8 mouse cellular contexts compared by ENCODE assay signal in the genomic region with DNA sequence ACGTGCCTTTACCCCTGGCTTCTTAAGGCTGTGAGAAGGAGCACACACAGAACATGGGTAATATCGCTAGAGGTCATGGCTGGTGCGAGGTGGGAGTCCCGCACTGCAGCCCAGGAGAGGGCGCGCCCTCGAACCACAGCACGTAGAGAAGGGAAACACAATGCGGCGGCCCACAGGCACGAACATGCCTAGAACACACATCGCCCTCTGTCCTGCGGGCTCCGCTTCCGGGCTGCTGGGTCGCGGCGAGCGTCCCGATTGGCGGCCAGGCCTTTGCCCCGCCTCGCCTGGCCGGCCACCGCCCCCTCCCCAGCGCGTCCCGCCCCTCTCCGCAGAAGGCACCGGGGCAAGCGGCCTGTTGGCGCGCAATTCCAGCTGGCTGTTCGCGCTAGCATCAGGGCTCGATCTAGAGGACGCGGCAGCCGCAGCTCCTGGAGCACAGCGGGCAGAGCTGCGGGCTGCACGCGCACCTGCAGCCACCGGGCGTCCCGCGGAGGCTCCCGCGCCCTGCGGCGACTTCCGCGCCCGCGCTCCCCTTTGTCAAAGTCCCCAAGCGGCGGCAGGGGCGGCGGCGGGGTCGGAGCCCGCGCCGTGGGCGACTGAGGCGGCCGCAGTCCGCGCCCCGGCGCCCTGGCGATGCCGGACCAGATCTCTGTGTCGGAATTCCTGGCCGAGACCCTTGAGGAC. TPM values are rescaled to one million over a fixed set of nuclear protein-coding genes. Genes with fewer than 3 reads are reported as not detected.
DNase-seq lines count a peak whose midpoint lies in the region; ATAC-seq lines count a peak whose summit lies in the region.
"Not testable (repeated sequence)": the region's sequence is repeated elsewhere in the genome, so short reads cannot be mapped to it uniquely, and the experiment has no call there.
"Had no signal": no experiment of that assay in that cellular context is flagged by ENCODE, and none has a peak within 500 bp of the region (broad histone marks: within the 10 kb centered on the region; RNA-seq: fewer than 3 reads in every experiment).

Gene Gm21863, plus strand, starts transcription at position 637 of the 687 bp plus-strand sequence.

- not testable (repeated sequence) for H3K9me3 ChIP-seq in embryonic facial prominence, embryonic 15.5 days (replicated peaks); hindbrain, embryonic 14.5 days (ENCODE audit: control insufficient read depth, low read length); kidney, embryonic 15.5 days (replicated peaks); liver, embryonic 16.5 days (replicated peaks; ENCODE audit: control insufficient read depth, low read length); midbrain, embryonic 11.5 days (ENCODE audit: control insufficient read depth, low read length); neural tube, embryonic 14.5 days (ENCODE audit: control insufficient read depth, low read length)
- peaks cover 31% of the 10 kb centered on the region for H3K9me3 ChIP-seq in heart, embryonic 12.5 days (replicated peaks)

- WGBS in embryonic facial prominence, embryonic 15.5 days, result 19% methylated on average over 69 of the region's 75 CpGs
- WGBS in heart, embryonic 12.5 days, result 10% methylated on average over 70 of the region's 75 CpGs
- WGBS in hindbrain, embryonic 14.5 days, result 24% methylated on average over 63 of the region's 75 CpGs
- whole genome bisulfite sequencing in kidney, embryonic 15.5 days, result 19% methylated on average over 67 of the region's 75 CpGs
- WGBS in liver, embryonic 16.5 days (ENCODE audit: insufficient replicate concordance), result 13% methylated on average over 49 of the region's 75 CpGs
- 23% methylated on average over 60 of the region's 75 CpGs for WGBS in midbrain, embryonic 11.5 days
- 24% methylated on average over 48 of the region's 75 CpGs for WGBS in neural tube, embryonic 14.5 days

- not testable (repeated sequence) for H3K4me1 ChIP-seq in embryonic facial prominence, embryonic 15.5 days; heart, embryonic 12.5 days (replicated peaks); hindbrain, embryonic 14.5 days (replicated peaks; ENCODE audit: control insufficient read depth, insufficient read depth, low read length); kidney, embryonic 15.5 days; liver, embryonic 16.5 days (ENCODE audit: control insufficient read depth, low read depth, low read length); midbrain, embryonic 11.5 days (ENCODE audit: control insufficient read depth, insufficient read depth, low read length); neural tube, embryonic 14.5 days (ENCODE audit: control insufficient read depth, insufficient read depth, low read length)

- not testable (repeated sequence) for DNase-seq in hindbrain, embryonic 14.5 days (ENCODE audit: low spot score); midbrain, embryonic 11.5 days (ENCODE audit: low spot score, missing footprints)

- not testable (repeated sequence) for H3K4me3 ChIP-seq in embryonic facial prominence, embryonic 15.5 days (replicated peaks); heart, embryonic 12.5 days; hindbrain, embryonic 14.5 days (replicated peaks; ENCODE audit: low read length); kidney, embryonic 15.5 days (replicated peaks); liver, embryonic 16.5 days (ENCODE audit: low read depth, low read length); midbrain, embryonic 11.5 days (ENCODE audit: low read depth, low read length); neural tube, embryonic 14.5 days (ENCODE audit: low read depth, low read length)

- not testable (repeated sequence) for H3K27me3 ChIP-seq in embryonic facial prominence, embryonic 15.5 days; heart, embryonic 12.5 days (replicated peaks); hindbrain, embryonic 14.5 days (ENCODE audit: control insufficient read depth, insufficient read depth, low read length); kidney, embryonic 15.5 days; liver, embryonic 16.5 days (ENCODE audit: control insufficient read depth, insufficient read depth, low read depth, low read length); midbrain, embryonic 11.5 days (ENCODE audit: control insufficient read depth, insufficient read depth, low read length); neural tube, embryonic 14.5 days (ENCODE audit: control insufficient read depth, insufficient read depth, low read length)

- ATAC-seq in embryonic facial prominence, embryonic 15.5 days (ENCODE audit: insufficient number of reproducible peaks, low FRiP score, low TSS enrichment, low read depth), result 0 out of 2 replicates have a peak, but pooled peaks have one; percentile 57
- ATAC-seq in heart, embryonic 12.5 days (ENCODE audit: insufficient number of reproducible peaks, low FRiP score), result peak; percentile 76
- ATAC-seq in hindbrain, embryonic 14.5 days (ENCODE audit: low FRiP score), result peak; percentile 80
- ATAC-seq in kidney, embryonic 15.5 days (replicated peaks; ENCODE audit: low FRiP score), result peak; percentile 85
- peak; percentile 72 for ATAC-seq in liver, embryonic 16.5 days (ENCODE audit: low read depth)
- ATAC-seq in midbrain, embryonic 11.5 days (ENCODE audit: low FRiP score), result peak; percentile 84
- ATAC-seq in neural tube, embryonic 14.5 days (ENCODE audit: low read depth), result peak; percentile 91

- H3K4me2 ChIP-seq in embryonic facial prominence, embryonic 15.5 days (replicated peaks); heart, embryonic 12.5 days; hindbrain, embryonic 14.5 days (replicated peaks); liver, embryonic 16.5 days (ENCODE audit: low read depth, low read length); midbrain, embryonic 11.5 days; neural tube, embryonic 14.5 days (ENCODE audit: low read depth, low read length): not testable (repeated sequence)
- H3K4me2 ChIP-seq in kidney, embryonic 15.5 days, result peak within 1 kb of the TSS; percentile 25; the same call in 1 of the 2 replicates

- H3K9ac ChIP-seq in embryonic facial prominence, embryonic 15.5 days; heart, embryonic 12.5 days; hindbrain, embryonic 14.5 days; kidney, embryonic 15.5 days; liver, embryonic 16.5 days (ENCODE audit: low read depth, low read length); midbrain, embryonic 11.5 days (ENCODE audit: low read length); neural tube, embryonic 14.5 days (replicated peaks; ENCODE audit: low read depth, low read length): not testable (repeated sequence)

- not testable (repeated sequence) for H3K36me3 ChIP-seq in embryonic facial prominence, embryonic 15.5 days; heart, embryonic 12.5 days; hindbrain, embryonic 14.5 days (replicated peaks; ENCODE audit: control insufficient read depth, insufficient read depth); kidney, embryonic 15.5 days; liver, embryonic 16.5 days (ENCODE audit: control insufficient read depth, insufficient read depth); midbrain, embryonic 11.5 days (ENCODE audit: control insufficient read depth, insufficient read depth, low read length); neural tube, embryonic 14.5 days (ENCODE audit: control insufficient read depth, insufficient read depth, low read length)

- not testable (repeated sequence) for H3K27ac ChIP-seq in embryonic facial prominence, embryonic 15.5 days (replicated peaks); heart, embryonic 12.5 days (ENCODE audit: poor library complexity, severe bottlenecking); hindbrain, embryonic 14.5 days; kidney, embryonic 15.5 days; liver, embryonic 16.5 days (ENCODE audit: low read length); midbrain, embryonic 11.5 days (ENCODE audit: low read depth, low read length); neural tube, embryonic 14.5 days (ENCODE audit: low read depth, low read length)

RNA-seq across cellular contexts. Expression of gene Gm21863, which starts in this region (rescaled TPM):
- not detected in 2 replicates for polyA plus RNA-seq in embryonic facial prominence, embryonic 15.5 days (2015; fragmentation: Nextera tagmentation; extraction: Ambion mirVana)
- polyA plus RNA-seq in heart, embryonic 12.5 days (2016; fragmentation: Nextera tagmentation; extraction: Ambion mirVana), result not detected in 2 replicates
- polyA plus RNA-seq in hindbrain, embryonic 14.5 days (2014; fragmentation: Nextera tagmentation; extraction: Ambion mirVana), result not detected in 2 replicates
- not detected in 2 replicates for polyA plus RNA-seq in kidney, embryonic 15.5 days (2015; fragmentation: Nextera tagmentation; extraction: Ambion mirVana)
- not detected in 2 replicates for polyA plus RNA-seq in liver, embryonic 16.5 days (2015; fragmentation: Nextera tagmentation; extraction: Ambion mirVana)
- polyA plus RNA-seq in midbrain, embryonic 11.5 days (2014; fragmentation: Nextera tagmentation; extraction: Ambion mirVana), result not detected in 2 replicates
- not detected in 2 replicates for polyA plus RNA-seq in neural tube, embryonic 14.5 days (2014; fragmentation: Nextera tagmentation; extraction: Ambion mirVana)
- polyA plus RNA-seq: Patski had no signal

Comparison
In these comparisons a context has a peak if more than half of its experiments do, and no peak if none do; other contexts are left out.
1. Peak in ATAC-seq in embryonic facial prominence, embryonic 15.5 days; RNA of the gene not detected or under 1 TPM.
2. Peak in ATAC-seq in heart, embryonic 12.5 days; RNA of the gene not detected or under 1 TPM.
3. Peak in ATAC-seq in hindbrain, embryonic 14.5 days; RNA of the gene not detected or under 1 TPM.
4. Peak in ATAC-seq and H3K4me2 ChIP-seq in kidney, embryonic 15.5 days; RNA of the gene not detected or under 1 TPM.
5. Peak in ATAC-seq in liver, embryonic 16.5 days; RNA of the gene not detected or under 1 TPM.
6. Peak in ATAC-seq in midbrain, embryonic 11.5 days; RNA of the gene not detected or under 1 TPM.
7. Peak in ATAC-seq in neural tube, embryonic 14.5 days; RNA of the gene not detected or under 1 TPM.